Mouse (Mus musculus) C3H10T1/2 (cell line): ENCODE results near the gene Kcnh8. TPM values are rescaled to one million over a fixed set of nuclear protein-coding genes. Genes with fewer than 3 reads are reported as not detected.

ENCODE experiments used
- polyA plus RNA-seq, 2 experiments: library from polyadenylated mRNA; unstranded; fragments of >200 nt; fragmentation: generic; extraction: Trizol; gene quantifications; one replicate each; pipeline ENCODE4 v1.2.1; 2012; ENCODE audit warnings: missing spikeins in 2 of 2

The Kcnh8 gene
- not detected for polyA plus RNA-seq

GRCm38 (mm10) chr17:52602093-52602780 is at the start of gene Kcnh8:
Kcnh8 (plus strand) TSS chr17:52602709.

